Mouse (Mus musculus) thymus, postnatal 36 days (tissue): ENCODE measurements around the gene Lce1a2.
A peak's percentile ranks its signal among the peaks of the same experiment; 100 is the strongest.

ENCODE experiments used
- DNase-seq, 2 experiments: peaks; one replicate each; pipeline ENCODE4 v3.0.0; 2022; ENCODE audit warnings: mixed read lengths in 2 of 2

Lce1a2 gene

GRCm38 (mm10) chr3:92670215-92670614, at the start of gene Lce1a2:
TSS of gene Lce1a2 (minus strand) at chr3:92670315.
- DNase-seq: no peak

GRCm38 (mm10) chr3:92715122-92715521, 45.0 kb upstream of the Lce1a2 start:
- DNase-seq: no peak

GRCm38 (mm10) chr3:92708974-92709373, 38.9 kb upstream of the Lce1a2 start, which contains the start of gene Lce1e:
TSS of gene Lce1e (minus strand) at chr3:92709074.
- DNase-seq: no peak

GRCm38 (mm10) chr3:92694613-92695012, 24.5 kb upstream of the Lce1a2 start:
- no peak for DNase-seq

- DNase-seq: no peak
Observed at GRCm38 (mm10) chr3:92691688-92692087, 21.6 kb upstream of the Lce1a2 start.

GRCm38 (mm10) chr3:92689154-92689553, 19.0 kb upstream of the Lce1a2 start:
- DNase-seq: peak; percentile 3 to 39

GRCm38 (mm10) chr3:92687110-92687509, 17.0 kb upstream of the Lce1a2 start, which contains the start of gene Lce1d:
TSS of gene Lce1d (minus strand) at chr3:92687210.
- no peak for DNase-seq

GRCm38 (mm10) chr3:92678947-92679346, 8.8 kb upstream of the Lce1a2 start, which contains the start of gene Lce1c:
TSS of gene Lce1c (plus strand) at chr3:92679247.
- no peak for DNase-seq

- DNase-seq: no peak
Observed at GRCm38 (mm10) chr3:92656826-92657225, 13.3 kb downstream of the Lce1a2 start, which contains the start of gene Lce1b. TSS of gene Lce1b (minus strand) at chr3:92656926.

- no peak for DNase-seq
Observed at GRCm38 (mm10) chr3:92648207-92648606, 21.9 kb downstream of the Lce1a2 start, which contains the start of gene Lce1a1. TSS of gene Lce1a1 (minus strand) at chr3:92648307.

- no peak for DNase-seq
Observed at GRCm38 (mm10) chr3:92639854-92640253, 30.3 kb downstream of the Lce1a2 start.

GRCm38 (mm10) chr3:92638653-92638991, 31.5 kb downstream of the Lce1a2 start:
- no peak for DNase-seq

- no peak for DNase-seq
Observed at GRCm38 (mm10) chr3:92637745-92638652, 32.1 kb downstream of the Lce1a2 start.

GRCm38 (mm10) chr3:92621560-92621959, 48.6 kb downstream of the Lce1a2 start, which contains the start of gene Lce6a:
TSS of gene Lce6a (minus strand) at chr3:92621660.
- DNase-seq: no peak
